Mouse (Mus musculus): ENCODE measurements around the gene Zfp704. TPM values are rescaled to one million over a fixed set of nuclear protein-coding genes. Genes with fewer than 3 reads are reported as not detected.

Zfp704 gene
- polyA plus RNA-seq, 1 experiment from 2014 or later, result 9.2 TPM

DNA sequence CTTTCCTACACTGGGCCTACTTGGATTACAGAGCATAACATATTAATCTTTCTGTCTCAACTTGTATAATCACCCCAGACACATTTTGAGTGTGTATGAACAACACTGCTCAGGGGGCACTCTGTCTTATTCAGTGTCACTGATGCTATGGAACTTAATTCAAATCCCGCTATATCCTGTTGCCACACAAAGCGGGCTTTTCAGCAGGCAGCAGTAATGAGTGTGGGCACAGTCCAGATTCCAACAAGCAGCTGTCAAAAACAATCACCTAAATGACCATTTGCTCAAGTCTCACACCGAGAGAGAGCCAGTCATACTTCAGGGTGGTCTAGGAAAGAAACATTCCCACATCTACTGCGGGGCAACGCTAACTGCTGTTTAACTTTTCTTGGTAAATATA, 2.2 kb downstream of the Zfp704 start:
- Histone ChIP-seq H3K4me3 (ENCODE audit: control insufficient read depth in 1 of 2, insufficient read depth in 1 of 2, low read depth in 1 of 2, low read length in 2 of 2) (0 out of 4 replicates have a peak overlapping the region, but pooled peaks of 1 of the 2 experiments have one; percentile 92), H3K36me3 (ENCODE audit: control insufficient read depth, insufficient read depth, low read length) (no peaks in the 10 kb centered on the region), H3K27me3 (ENCODE audit: control insufficient read depth, insufficient read depth, low read length) (no peaks in the 10 kb centered on the region), H3K4me1 (ENCODE audit: control insufficient read depth in 2 of 2, insufficient read depth in 2 of 2, low read length in 2 of 2) (peaks cover 6 to 23% of the 10 kb centered on the region in 2 experiments), H3K4me2 (ENCODE audit: low read length) (peak overlapping the region; percentile 69), H3K9me3 (ENCODE audit: control insufficient read depth, low read length) (no peaks in the 10 kb centered on the region), H3K27ac (replicated peaks in 1 of 2; ENCODE audit: control insufficient read depth in 1 of 2, insufficient read depth in 1 of 2, low read depth in 2 of 2, low read length in 2 of 2) (no peak overlapping the region), H3K9ac (ENCODE audit: low read length) (no peak overlapping the region)
- WGBS, result 79% methylated on average over 5 of the region's 5 CpGs
- no peak for ATAC-seq (ENCODE audit: insufficient number of reproducible peaks, insufficient read depth, low FRiP score, low read depth)

GRCm38 (mm10) chr3:9605784-9606706, 3.8 kb downstream of the Zfp704 start:
- peaks cover 6 to 24% of the 10 kb centered on the region in 2 experiments for H3K4me1 ChIP-seq (ENCODE audit: control insufficient read depth in 2 of 2, insufficient read depth in 2 of 2, low read length in 2 of 2)
- ATAC-seq (ENCODE audit: insufficient number of reproducible peaks, insufficient read depth, low FRiP score, low read depth), result no peak
- H3K27ac ChIP-seq (replicated peaks in 1 of 2; ENCODE audit: control insufficient read depth in 1 of 2, insufficient read depth in 1 of 2, low read depth in 2 of 2, low read length in 2 of 2), result no peak overlapping the region
- no peak overlapping the region for H3K9ac ChIP-seq (ENCODE audit: low read length)
- no peaks in the 10 kb centered on the region for H3K36me3 ChIP-seq (ENCODE audit: control insufficient read depth, insufficient read depth, low read length)
- H3K9me3 ChIP-seq (ENCODE audit: control insufficient read depth, low read length), result no peaks in the 10 kb centered on the region
- no peak overlapping the region for H3K4me3 ChIP-seq (ENCODE audit: control insufficient read depth in 1 of 2, insufficient read depth in 1 of 2, low read depth in 1 of 2, low read length in 2 of 2)
- 50% methylated on average over 11 of the region's 11 CpGs for WGBS
- H3K4me2 ChIP-seq (ENCODE audit: low read length), result no peak overlapping the region
- no peaks in the 10 kb centered on the region for H3K27me3 ChIP-seq (ENCODE audit: control insufficient read depth, insufficient read depth, low read length)

- peaks cover 11 to 35% of the 10 kb centered on the region in 2 experiments for H3K4me1 ChIP-seq (ENCODE audit: control insufficient read depth in 2 of 2, insufficient read depth in 2 of 2, low read length in 2 of 2)
- no peak for ATAC-seq (ENCODE audit: insufficient number of reproducible peaks, insufficient read depth, low FRiP score, low read depth)
- no peak overlapping the region for H3K9ac ChIP-seq (ENCODE audit: low read length)
- no peaks in the 10 kb centered on the region for H3K9me3 ChIP-seq (ENCODE audit: control insufficient read depth, low read length)
- no peaks in the 10 kb centered on the region for H3K27me3 ChIP-seq (ENCODE audit: control insufficient read depth, insufficient read depth, low read length)
- H3K36me3 ChIP-seq (ENCODE audit: control insufficient read depth, insufficient read depth, low read length), result no peaks in the 10 kb centered on the region
- H3K4me3 ChIP-seq (ENCODE audit: control insufficient read depth in 1 of 2, insufficient read depth in 1 of 2, low read depth in 1 of 2, low read length in 2 of 2), result no peak overlapping the region
- 86% methylated on average over 7 of the region's 7 CpGs for WGBS
- no peak overlapping the region for H3K4me2 ChIP-seq (ENCODE audit: low read length)
- no peak overlapping the region for H3K27ac ChIP-seq (replicated peaks in 1 of 2; ENCODE audit: control insufficient read depth in 1 of 2, insufficient read depth in 1 of 2, low read depth in 2 of 2, low read length in 2 of 2)
Measured at GRCm38 (mm10) chr3:9604941-9605340, 4.9 kb downstream of the Zfp704 start.

DNA sequence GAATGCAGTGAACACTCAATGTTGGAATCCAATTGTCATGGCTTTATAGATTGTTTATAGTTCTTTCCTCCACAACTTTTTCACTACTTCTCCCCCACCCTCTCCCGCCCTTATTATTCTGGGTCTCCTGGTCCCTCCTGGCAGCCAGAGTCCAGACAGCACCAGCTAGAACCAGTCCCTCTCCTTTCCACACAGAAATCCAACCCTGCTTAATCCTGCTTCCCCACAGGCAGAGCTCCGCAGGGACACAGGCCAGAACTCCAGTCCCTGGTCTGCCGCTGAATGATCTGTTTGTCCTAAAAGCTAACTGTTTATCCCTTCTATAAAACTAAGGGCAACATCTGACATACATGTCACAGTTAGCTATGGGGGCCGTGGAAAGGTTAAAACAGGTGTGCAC, 6.0 kb downstream of the Zfp704 start:
- H3K9ac ChIP-seq (ENCODE audit: low read length), result no peak overlapping the region
- no peak overlapping the region for H3K4me2 ChIP-seq (ENCODE audit: low read length)
- no peak for ATAC-seq (ENCODE audit: insufficient number of reproducible peaks, insufficient read depth, low FRiP score, low read depth)
- no peak overlapping the region for H3K4me3 ChIP-seq (ENCODE audit: control insufficient read depth in 1 of 2, insufficient read depth in 1 of 2, low read depth in 1 of 2, low read length in 2 of 2)
- no peaks in the 10 kb centered on the region for H3K36me3 ChIP-seq (ENCODE audit: control insufficient read depth, insufficient read depth, low read length)
- H3K9me3 ChIP-seq (ENCODE audit: control insufficient read depth, low read length), result no peaks in the 10 kb centered on the region
- H3K27me3 ChIP-seq (ENCODE audit: control insufficient read depth, insufficient read depth, low read length), result no peaks in the 10 kb centered on the region
- peaks cover 13 to 40% of the 10 kb centered on the region in 2 experiments for H3K4me1 ChIP-seq (ENCODE audit: control insufficient read depth in 2 of 2, insufficient read depth in 2 of 2, low read length in 2 of 2)
- no peak overlapping the region for H3K27ac ChIP-seq (replicated peaks in 1 of 2; ENCODE audit: control insufficient read depth in 1 of 2, insufficient read depth in 1 of 2, low read depth in 2 of 2, low read length in 2 of 2)
- WGBS, result 89% methylated on average over 4 of the region's 4 CpGs

DNA sequence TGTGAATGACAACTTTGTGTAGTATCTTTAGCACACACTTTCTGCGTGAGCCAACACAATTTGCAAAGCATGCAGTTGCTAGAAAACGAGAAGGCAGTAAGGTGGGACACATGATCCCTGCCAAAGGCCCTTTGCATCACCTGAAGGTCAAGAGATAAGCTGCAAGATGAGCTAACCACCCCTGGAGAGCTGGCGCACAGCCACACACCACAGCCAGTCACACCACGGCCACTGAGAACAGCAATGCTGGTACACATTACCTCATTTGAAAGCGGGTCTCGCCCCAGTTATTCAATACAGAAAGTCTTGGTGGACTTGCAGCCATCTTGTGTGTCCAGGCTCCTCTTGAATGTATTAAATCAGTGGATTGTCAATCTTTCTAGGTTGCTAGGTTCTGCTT, 9.3 kb downstream of the Zfp704 start:
- Histone ChIP-seq H3K4me2 (ENCODE audit: low read length) (no peak overlapping the region), H3K4me1 (ENCODE audit: control insufficient read depth in 2 of 2, insufficient read depth in 2 of 2, low read length in 2 of 2) (peaks cover 12 to 25% of the 10 kb centered on the region in 2 experiments), H3K27ac (replicated peaks in 1 of 2; ENCODE audit: control insufficient read depth in 1 of 2, insufficient read depth in 1 of 2, low read depth in 2 of 2, low read length in 2 of 2) (0 out of 4 replicates have a peak overlapping the region, but pooled peaks have one; percentile 12 to 17), H3K9me3 (ENCODE audit: control insufficient read depth, low read length) (no peaks in the 10 kb centered on the region), H3K9ac (ENCODE audit: low read length) (no peak overlapping the region), H3K36me3 (ENCODE audit: control insufficient read depth, insufficient read depth, low read length) (no peaks in the 10 kb centered on the region), H3K4me3 (ENCODE audit: control insufficient read depth in 1 of 2, insufficient read depth in 1 of 2, low read depth in 1 of 2, low read length in 2 of 2) (no peak overlapping the region), H3K27me3 (ENCODE audit: control insufficient read depth, insufficient read depth, low read length) (no peaks in the 10 kb centered on the region)
- no peak for ATAC-seq (ENCODE audit: insufficient number of reproducible peaks, insufficient read depth, low FRiP score, low read depth)
- 58% methylated on average over 6 of the region's 6 CpGs for WGBS

DNA sequence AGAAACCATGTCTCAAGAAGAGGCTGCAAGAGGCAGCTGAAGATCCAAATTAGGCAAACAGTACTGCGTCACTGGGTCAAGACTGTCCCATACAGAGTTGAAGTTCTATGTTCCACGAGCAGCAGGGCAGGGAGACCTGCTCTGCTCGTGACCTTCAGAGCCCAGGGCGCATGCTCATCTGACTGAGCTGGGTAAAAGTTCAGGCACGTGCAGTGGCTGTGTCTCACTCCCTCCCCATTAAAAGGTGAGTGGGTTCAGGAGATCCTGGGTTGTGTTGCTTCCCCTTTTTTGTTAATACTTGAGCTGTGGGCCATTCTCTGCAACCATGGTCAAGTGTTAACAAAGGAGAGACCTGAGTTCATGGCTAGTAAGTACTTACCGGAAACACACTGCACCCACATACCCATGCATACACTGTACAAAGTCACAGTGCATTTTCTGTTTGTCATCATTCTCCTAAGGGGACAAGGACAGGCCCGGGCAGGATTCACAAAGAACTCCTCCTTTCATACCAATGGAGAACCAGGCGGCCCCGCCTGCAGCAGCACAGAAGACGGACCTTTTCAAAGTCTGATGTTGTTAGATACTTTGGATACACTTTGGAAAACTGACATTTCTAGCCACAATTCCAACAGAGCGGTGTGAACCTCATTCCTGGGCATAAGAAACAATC, 10.0 kb downstream of the Zfp704 start:
- Histone ChIP-seq H3K4me2 (ENCODE audit: low read length) (no peak overlapping the region), H3K27me3 (ENCODE audit: control insufficient read depth, insufficient read depth, low read length) (no peaks in the 10 kb centered on the region), H3K9ac (ENCODE audit: low read length) (no peak overlapping the region), H3K27ac (replicated peaks in 1 of 2; ENCODE audit: control insufficient read depth in 1 of 2, insufficient read depth in 1 of 2, low read depth in 2 of 2, low read length in 2 of 2) (0 out of 4 replicates have a peak overlapping the region, but pooled peaks have one; percentile 12 to 17), H3K4me3 (ENCODE audit: control insufficient read depth in 1 of 2, insufficient read depth in 1 of 2, low read depth in 1 of 2, low read length in 2 of 2) (no peak overlapping the region), H3K36me3 (ENCODE audit: control insufficient read depth, insufficient read depth, low read length) (no peaks in the 10 kb centered on the region), H3K4me1 (ENCODE audit: control insufficient read depth in 2 of 2, insufficient read depth in 2 of 2, low read length in 2 of 2) (peaks cover 12 to 23% of the 10 kb centered on the region in 2 experiments), H3K9me3 (ENCODE audit: control insufficient read depth, low read length) (no peaks in the 10 kb centered on the region)
- ATAC-seq (ENCODE audit: insufficient number of reproducible peaks, insufficient read depth, low FRiP score, low read depth), result no peak
- 66% methylated on average over 11 of the region's 11 CpGs for WGBS

- 82% methylated on average over 3 of the region's 3 CpGs for WGBS
- Histone ChIP-seq H3K27ac (replicated peaks in 1 of 2; ENCODE audit: control insufficient read depth in 1 of 2, insufficient read depth in 1 of 2, low read depth in 2 of 2, low read length in 2 of 2) (no peak overlapping the region), H3K9me3 (ENCODE audit: control insufficient read depth, low read length) (no peaks in the 10 kb centered on the region), H3K4me2 (ENCODE audit: low read length) (no peak overlapping the region), H3K4me1 (ENCODE audit: control insufficient read depth in 2 of 2, insufficient read depth in 2 of 2, low read length in 2 of 2) (peaks cover 10 to 23% of the 10 kb centered on the region in 2 experiments), H3K4me3 (ENCODE audit: control insufficient read depth in 1 of 2, insufficient read depth in 1 of 2, low read depth in 1 of 2, low read length in 2 of 2) (no peak overlapping the region), H3K27me3 (ENCODE audit: control insufficient read depth, insufficient read depth, low read length) (no peaks in the 10 kb centered on the region), H3K36me3 (ENCODE audit: control insufficient read depth, insufficient read depth, low read length) (no peaks in the 10 kb centered on the region), H3K9ac (ENCODE audit: low read length) (no peak overlapping the region)
- no peak; the same call in 1 of the 2 replicates for ATAC-seq (ENCODE audit: insufficient number of reproducible peaks, insufficient read depth, low FRiP score, low read depth)
Measured at GRCm38 (mm10) chr3:9598061-9598460, 11.8 kb downstream of the Zfp704 start.

Data from heart, embryonic 14.5 days (tissue).